In the genomic region with DNA sequence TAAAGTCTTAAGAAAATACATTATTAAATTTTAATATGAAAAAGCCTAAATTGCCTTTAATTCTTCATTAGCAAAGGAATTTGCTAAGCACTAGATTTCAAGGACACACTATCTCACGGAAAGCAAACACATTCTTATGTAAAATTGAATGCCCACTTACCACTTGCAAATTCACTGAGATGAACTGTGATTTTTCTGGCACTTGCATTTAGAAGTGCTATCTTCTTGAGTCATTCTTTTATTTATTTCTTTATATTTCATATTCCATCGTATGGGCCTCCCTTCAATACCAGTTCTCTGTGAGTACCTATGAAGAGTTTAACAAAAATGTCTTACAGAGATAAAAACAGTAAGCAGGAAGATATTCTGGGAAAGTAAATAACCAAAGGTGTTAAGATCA, we compare ENCODE assay signal across 37 mouse cellular contexts. TPM values are rescaled to one million over a fixed set of nuclear protein-coding genes. Genes with fewer than 3 reads are reported as not detected.
"Had no signal": no experiment of that assay in that cellular context is flagged by ENCODE, and none has a peak within 500 bp of the region (broad histone marks: within the 10 kb centered on the region; RNA-seq: fewer than 3 reads in every experiment).

No protein-coding gene starts in this region.

- H3K4me3 ChIP-seq: left cerebral cortex, adult 2 months; limb, embryonic 10.5 days; limb, embryonic 12.5 days; limb, embryonic 13.5 days; limb, embryonic 15.5 days; liver, embryonic 12.5 days; liver, embryonic 13.5 days; liver, embryonic 15.5 days; lung, embryonic 15.5 days; midbrain, embryonic 10.5 days; midbrain, embryonic 12.5 days; midbrain, embryonic 13.5 days; midbrain, embryonic 15.5 days; myocyte had no signal

- H3K27me3 ChIP-seq: limb, embryonic 12.5 days; limb, embryonic 13.5 days; limb, embryonic 15.5 days; liver, embryonic 12.5 days; liver, embryonic 13.5 days; liver, embryonic 15.5 days; lung, embryonic 15.5 days; megakaryocyte, embryonic 14.5 days; midbrain, embryonic 12.5 days; midbrain, embryonic 13.5 days; midbrain, embryonic 15.5 days had no signal

- H3K9ac ChIP-seq: limb, embryonic 12.5 days; limb, embryonic 13.5 days; limb, embryonic 15.5 days; liver, embryonic 12.5 days; liver, embryonic 13.5 days; liver, embryonic 14.5 days; liver, embryonic 15.5 days; liver, postnatal 0 days; lung, embryonic 14.5 days; lung, embryonic 15.5 days; midbrain, embryonic 12.5 days; midbrain, embryonic 13.5 days; midbrain, embryonic 15.5 days had no signal

- H3K36me3 ChIP-seq: limb, embryonic 12.5 days; liver, embryonic 15.5 days; midbrain, embryonic 12.5 days; midbrain, embryonic 15.5 days had no signal

- ATAC-seq: liver, embryonic 12.5 days; liver, postnatal 0 days; lung, postnatal 0 days; midbrain, embryonic 13.5 days; midbrain, embryonic 15.5 days had no signal

- H3K9me3 ChIP-seq: limb, embryonic 10.5 days; limb, embryonic 12.5 days; limb, embryonic 13.5 days; limb, embryonic 15.5 days; liver, embryonic 12.5 days; liver, embryonic 13.5 days; liver, embryonic 15.5 days; lung, embryonic 15.5 days; megakaryocyte, embryonic 14.5 days; midbrain, embryonic 10.5 days; midbrain, embryonic 12.5 days; midbrain, embryonic 13.5 days; midbrain, embryonic 15.5 days had no signal

- H3K4me2 ChIP-seq: limb, embryonic 12.5 days; limb, embryonic 13.5 days; limb, embryonic 15.5 days; liver, embryonic 11.5 days; liver, embryonic 12.5 days; liver, embryonic 13.5 days; liver, embryonic 15.5 days; lung, embryonic 14.5 days; lung, embryonic 15.5 days; midbrain, embryonic 12.5 days; midbrain, embryonic 13.5 days; midbrain, embryonic 15.5 days had no signal

- DNase-seq: left cerebral cortex, postnatal 4 days; liver; liver, embryonic 13.5 days; liver, postnatal 0 days; lung, adult 18-20 months; lung, adult 2 months; lung, embryonic 14.5 days; lung, postnatal 10 days; lung, postnatal 14 days; lung, postnatal 36 days; lung, postnatal 4 days; midbrain, embryonic 14.5 days had no signal

- H3K27ac ChIP-seq: left cerebral cortex, adult 2 months; limb, embryonic 10.5 days; limb, embryonic 12.5 days; limb, embryonic 13.5 days; limb, embryonic 15.5 days; liver, embryonic 12.5 days; liver, embryonic 13.5 days; liver, embryonic 14.5 days; liver, embryonic 15.5 days; lung, embryonic 15.5 days; macrophage; midbrain, embryonic 10.5 days; midbrain, embryonic 12.5 days; midbrain, embryonic 13.5 days; midbrain, embryonic 15.5 days had no signal

RNA-seq across cellular contexts. Expression of a gene that starts 31.1 kb away (rescaled TPM):
- total RNA-seq: liver, adult 2 months; megakaryocyte progenitor cell, adult 5-6 weeks; megakaryocyte, adult 5-6 weeks; megakaryocyte-erythroid progenitor cell, adult 5-6 weeks; midbrain, postnatal 0 days; monocyte, adult 5-6 weeks had no signal
- polyA plus RNA-seq: liver, adult 2 months; liver, embryonic 11.5 days; liver, embryonic 12.5 days; liver, embryonic 13.5 days; liver, embryonic 14.5 days; liver, embryonic 15.5 days; liver, embryonic 16.5 days; liver, postnatal 0 days; lung, adult 2 months; lung, postnatal 0 days; macrophage; midbrain, embryonic 10.5 days; midbrain, embryonic 12.5 days; midbrain, embryonic 14.5 days; midbrain, embryonic 15.5 days; midbrain, postnatal 0 days; myocyte had no signal
